Mouse (Mus musculus) forebrain, embryonic 11.5 days (tissue): Measurements from ENCODE around the gene Yy1. TPM values are rescaled to one million over a fixed set of nuclear protein-coding genes. Genes with fewer than 3 reads are reported as not detected.

ENCODE experiments used
- ATAC-seq: fragments of 200-750 bp; cut with Nextera tagmentation; replicated peaks from 2 replicates; pipeline ENCODE4 v1.8.0; 2017; ENCODE audit warnings: moderate TSS enrichment; ENCODE audit not compliant: low FRiP score
- DNase-seq: peaks from one replicate; pipeline ENCODE4 v3.0.0-alpha.2; 2017; ENCODE audit warnings: low spot score
- H3K27ac ChIP-seq: fragments of 300-500 bp; sonication (generic); 2 replicates; pipeline ENCODE4 v1.5.1; 2014; ENCODE audit warnings: low read depth, low read length
- H3K27me3 ChIP-seq: fragments of 300-500 bp; sonication (generic); 2 replicates; pipeline ENCODE4 v1.6.1; 2014; ENCODE audit warnings: mild to moderate bottlenecking, low read length, mixed read lengths; ENCODE audit not compliant: control insufficient read depth, insufficient read depth
- H3K36me3 ChIP-seq: fragments of 300-500 bp; sonication (generic); 2 replicates; pipeline ENCODE4 v1.6.1; 2014; ENCODE audit warnings: mild to moderate bottlenecking, low read length, moderate library complexity, mixed read lengths; ENCODE audit not compliant: control insufficient read depth, insufficient read depth
- H3K4me1 ChIP-seq: fragments of 300-500 bp; sonication (generic); replicated peaks from 2 replicates; pipeline ENCODE4 v1.6.1; 2014; ENCODE audit warnings: low read length, mixed read lengths; ENCODE audit not compliant: control insufficient read depth, insufficient read depth
- H3K4me2 ChIP-seq: fragments of 300-500 bp; sonication (generic); 2 replicates; pipeline ENCODE4 v1.6.1; 2014; ENCODE audit warnings: low read depth, mild to moderate bottlenecking, low read length, moderate library complexity, mixed read lengths; ENCODE audit not compliant: severe bottlenecking
- H3K4me3 ChIP-seq: fragments of 300-500 bp; sonication (generic); 2 replicates; pipeline ENCODE4 v1.5.1; 2014; ENCODE audit warnings: low read depth, low read length
- H3K9ac ChIP-seq: fragments of 300-500 bp; sonication (generic); 2 replicates; pipeline ENCODE4 v1.6.1; 2014; ENCODE audit warnings: low read length
- H3K9me3 ChIP-seq: fragments of 300-500 bp; sonication (generic); 2 replicates; pipeline ENCODE4 v1.6.1; 2016; ENCODE audit warnings: low read length, mixed read lengths; ENCODE audit not compliant: control insufficient read depth
- WGBS: fragments of 180-500 bp; shearing (Covaris S2); extraction: QIAGEN DNeasy Blood & Tissue Kit; methylation state at CpG from one replicate; pipeline ENCODE4 v1.1.7; 2014; 5-methylcytosine and 5-hydroxymethylcytosine counted together
- polyA plus RNA-seq: library from polyadenylated mRNA; unstranded; fragments of >200 nt; fragmentation: Nextera tagmentation; extraction: Ambion mirVana; gene quantifications from 2 replicates; pipeline ENCODE4 v1.2.1, GENCODE M21; 2014

Gene Yy1
- polyA plus RNA-seq, 1 experiment from 2014 or later, result 22.1 TPM

- H3K27ac ChIP-seq, result no peak overlapping the region
- DNase-seq (no peak), ATAC-seq (no peak)
- no peak overlapping the region for H3K4me2 ChIP-seq
- no peak overlapping the region for H3K9ac ChIP-seq
- no peaks in the 10 kb centered on the region for H3K4me1 ChIP-seq
- no peaks in the 10 kb centered on the region; the same call in 1 of the 2 replicates for H3K36me3 ChIP-seq
- 93% methylated on average over 1 of the region's 1 CpGs for WGBS
- H3K27me3 ChIP-seq, result no peaks in the 10 kb centered on the region
- no peaks in the 10 kb centered on the region for H3K9me3 ChIP-seq
- no peak overlapping the region for H3K4me3 ChIP-seq
Measured at GRCm38 (mm10) chr12:108809771-108810170, 17.0 kb downstream of the Yy1 start.

- no peaks in the 10 kb centered on the region for H3K4me1 ChIP-seq
- no peaks in the 10 kb centered on the region for H3K27me3 ChIP-seq
- WGBS, result 94% methylated on average over 7 of the region's 7 CpGs
- no peak overlapping the region for H3K4me2 ChIP-seq
- no peak overlapping the region for H3K9ac ChIP-seq
- no peak for ATAC-seq
- H3K4me3 ChIP-seq, result no peak overlapping the region
- no peaks in the 10 kb centered on the region for H3K9me3 ChIP-seq
- H3K27ac ChIP-seq, result no peak overlapping the region
- no peak for DNase-seq
- H3K36me3 ChIP-seq, result no peaks in the 10 kb centered on the region; the same call in 1 of the 2 replicates
Measured at GRCm38 (mm10) chr12:108810309-108810708, 17.5 kb downstream of the Yy1 start.

- Histone ChIP-seq H3K9me3 (no peaks in the 10 kb centered on the region), H3K9ac (no peak overlapping the region), H3K27ac (no peak overlapping the region), H3K4me1 (no peaks in the 10 kb centered on the region), H3K27me3 (no peaks in the 10 kb centered on the region), H3K36me3 (no peaks in the 10 kb centered on the region; the same call in 1 of the 2 replicates), H3K4me2 (no peak overlapping the region), H3K4me3 (no peak overlapping the region)
- 67% methylated on average over 2 of the region's 2 CpGs for whole genome bisulfite sequencing
- DNase-seq, result no peak
- no peak for ATAC-seq
Measured at GRCm38 (mm10) chr12:108811133-108811532, 18.4 kb downstream of the Yy1 start.

- no peaks in the 10 kb centered on the region for H3K27me3 ChIP-seq
- WGBS, result 89% methylated on average over 6 of the region's 6 CpGs
- no peak for ATAC-seq
- no peak overlapping the region for H3K27ac ChIP-seq
- DNase-seq, result no peak
- H3K4me2 ChIP-seq, result no peak overlapping the region
- H3K4me1 ChIP-seq, result no peaks in the 10 kb centered on the region
- H3K9ac ChIP-seq, result no peak overlapping the region
- H3K9me3 ChIP-seq, result no peaks in the 10 kb centered on the region
- no peak overlapping the region for H3K4me3 ChIP-seq
- H3K36me3 ChIP-seq, result no peaks in the 10 kb centered on the region; the same call in 1 of the 2 replicates
Measured at GRCm38 (mm10) chr12:108812463-108812862, 19.7 kb downstream of the Yy1 start.

- H3K27ac ChIP-seq, result no peak overlapping the region
- H3K27me3 ChIP-seq, result no peaks in the 10 kb centered on the region
- ATAC-seq (no peak), DNase-seq (no peak)
- WGBS, result 90% methylated on average over 6 of the region's 6 CpGs
- no peak overlapping the region for H3K4me3 ChIP-seq
- H3K4me1 ChIP-seq, result no peaks in the 10 kb centered on the region
- H3K9me3 ChIP-seq, result no peaks in the 10 kb centered on the region
- H3K9ac ChIP-seq, result no peak overlapping the region
- H3K4me2 ChIP-seq, result no peak overlapping the region
- H3K36me3 ChIP-seq, result no peaks in the 10 kb centered on the region; the same call in 1 of the 2 replicates
Measured at GRCm38 (mm10) chr12:108814470-108814869, 21.7 kb downstream of the Yy1 start.

DNA sequence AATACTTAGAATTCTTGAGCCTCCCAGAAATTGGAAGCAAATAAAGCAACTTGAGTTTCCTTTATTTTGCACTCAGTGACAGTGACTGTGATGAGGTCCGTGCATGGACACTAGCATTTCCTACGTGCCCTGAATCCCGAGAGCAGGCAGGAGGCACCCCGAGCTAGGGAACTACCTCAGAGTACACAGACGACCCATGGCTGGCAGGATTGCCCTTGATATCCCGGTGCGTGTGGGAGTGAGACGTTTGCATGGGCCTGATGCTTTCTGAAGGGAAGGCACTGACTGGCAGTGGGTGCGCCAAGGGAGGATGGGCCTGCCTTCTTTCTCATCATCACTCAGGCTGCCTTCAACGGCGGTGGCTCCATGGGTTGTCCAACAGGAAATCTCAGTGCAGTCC, 23.8 kb downstream of the Yy1 start:
- Histone ChIP-seq H3K4me3 (no peak overlapping the region), H3K36me3 (no peaks in the 10 kb centered on the region; the same call in 1 of the 2 replicates), H3K27ac (no peak overlapping the region), H3K4me2 (no peak overlapping the region), H3K27me3 (no peaks in the 10 kb centered on the region), H3K9me3 (no peaks in the 10 kb centered on the region), H3K9ac (no peak overlapping the region), H3K4me1 (no peaks in the 10 kb centered on the region)
- WGBS, result 93% methylated on average over 11 of the region's 11 CpGs
- DNase-seq (no peak), ATAC-seq (no peak)

DNA sequence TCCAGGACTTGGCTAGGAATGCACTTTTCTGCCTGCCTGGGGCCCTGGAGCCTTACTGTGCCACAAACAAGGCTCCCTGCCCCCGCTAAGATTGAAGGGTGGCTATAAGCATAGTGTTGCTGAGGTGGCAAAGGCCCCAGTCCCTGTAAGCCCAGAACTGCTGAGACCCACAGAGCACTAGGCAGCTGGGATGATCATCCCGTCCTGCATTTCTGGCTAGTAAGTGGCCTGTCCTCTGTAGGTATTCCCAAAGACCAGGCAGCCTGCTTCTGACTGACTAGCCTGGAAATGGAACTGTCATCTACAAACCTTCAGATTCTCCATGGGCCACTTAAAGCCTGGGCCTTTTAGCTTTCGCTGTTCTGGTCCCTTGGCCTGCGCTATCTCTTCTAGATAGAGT, 27.7 kb downstream of the Yy1 start:
- H3K9me3 ChIP-seq, result no peaks in the 10 kb centered on the region
- H3K36me3 ChIP-seq, result no peaks in the 10 kb centered on the region; the same call in 1 of the 2 replicates
- DNase-seq (no peak), ATAC-seq (no peak)
- 93% methylated on average over 4 of the region's 4 CpGs for WGBS
- H3K27ac ChIP-seq, result no peak overlapping the region
- no peaks in the 10 kb centered on the region for H3K4me1 ChIP-seq
- no peak overlapping the region for H3K9ac ChIP-seq
- no peak overlapping the region for H3K4me2 ChIP-seq
- no peak overlapping the region for H3K4me3 ChIP-seq
- no peaks in the 10 kb centered on the region for H3K27me3 ChIP-seq

DNA sequence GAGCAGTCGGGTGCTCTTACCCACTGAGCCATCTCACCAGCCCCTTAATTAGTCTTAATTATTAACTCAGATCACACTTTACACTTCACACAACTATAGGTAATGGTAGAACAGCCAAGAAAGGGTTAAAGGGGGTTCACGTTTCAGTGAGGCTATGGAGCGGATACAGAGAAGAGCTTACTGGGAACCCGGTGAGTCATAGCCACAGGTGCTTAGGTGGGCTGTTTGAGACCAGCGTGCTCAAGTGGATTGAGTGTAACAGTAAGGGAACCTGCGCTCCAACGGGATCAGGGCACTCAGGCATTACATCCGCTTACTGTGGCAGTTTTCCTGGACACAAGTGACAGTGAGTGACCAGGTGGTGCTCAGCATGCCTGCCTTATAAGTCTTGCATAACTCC, 30.3 kb downstream of the Yy1 start:
- Histone ChIP-seq H3K9me3 (no peaks in the 10 kb centered on the region), H3K4me1 (no peaks in the 10 kb centered on the region), H3K9ac (no peak overlapping the region), H3K4me2 (no peak overlapping the region), H3K4me3 (no peak overlapping the region), H3K36me3 (no peaks in the 10 kb centered on the region; the same call in 1 of the 2 replicates), H3K27me3 (no peaks in the 10 kb centered on the region), H3K27ac (no peak overlapping the region)
- WGBS, result 75% methylated on average over 8 of the region's 8 CpGs
- ATAC-seq, result no peak
- no peak for DNase-seq

- no peaks in the 10 kb centered on the region for H3K9me3 ChIP-seq
- no peak overlapping the region for H3K4me2 ChIP-seq
- no peaks in the 10 kb centered on the region for H3K4me1 ChIP-seq
- no peak overlapping the region for H3K27ac ChIP-seq
- no peak overlapping the region for H3K4me3 ChIP-seq
- DNase-seq (peak; percentile 32), ATAC-seq (no peak)
- no peaks in the 10 kb centered on the region; the same call in 1 of the 2 replicates for H3K36me3 ChIP-seq
- WGBS, result 94% methylated on average over 15 of the region's 15 CpGs
- no peak overlapping the region for H3K9ac ChIP-seq
- no peaks in the 10 kb centered on the region for H3K27me3 ChIP-seq
Measured at GRCm38 (mm10) chr12:108824225-108824874, 31.6 kb downstream of the Yy1 start.
